Mouse (Mus musculus) kidney, embryonic 14.5 days (tissue): ENCODE data around the gene Trip10. TPM values are rescaled to one million over a fixed set of nuclear protein-coding genes. Genes with fewer than 3 reads are reported as not detected.

Source experiments
- ATAC-seq: fragments of 200-750 bp; cut with Nextera tagmentation; 2 replicates; pipeline ENCODE4 v1.8.0; 2017; ENCODE audit warnings: moderate number of reproducible peaks, mild to moderate bottlenecking, moderate TSS enrichment, moderate library complexity; ENCODE audit not compliant: low FRiP score, low TSS enrichment
- H3K27ac ChIP-seq: fragments of 300-500 bp; sonication (generic); 2 replicates; pipeline ENCODE4 v1.5.1; 2014; ENCODE audit warnings: low read depth, mild to moderate bottlenecking, low read length, moderate library complexity, mixed read lengths
- H3K27me3 ChIP-seq: fragments of 300-500 bp; sonication (generic); 2 replicates; pipeline ENCODE4 v1.6.1; 2014; ENCODE audit warnings: mild to moderate bottlenecking, low read length; ENCODE audit not compliant: control insufficient read depth, insufficient read depth
- H3K36me3 ChIP-seq: fragments of 300-500 bp; sonication (generic); 2 replicates; pipeline ENCODE4 v1.6.1; 2014; ENCODE audit warnings: low read length, mixed read lengths; ENCODE audit not compliant: control insufficient read depth, insufficient read depth
- H3K4me1 ChIP-seq: fragments of 300-500 bp; sonication (generic); 2 replicates; pipeline ENCODE4 v1.6.1; 2014; ENCODE audit warnings: low read length, mixed read lengths; ENCODE audit not compliant: control insufficient read depth, insufficient read depth
- H3K4me2 ChIP-seq: fragments of 300-500 bp; sonication (generic); replicated peaks from 2 replicates; pipeline ENCODE4 v1.6.1; 2014; ENCODE audit warnings: low read depth, mild to moderate bottlenecking, low read length
- H3K4me3 ChIP-seq: fragments of 300-500 bp; sonication (generic); 2 replicates; pipeline ENCODE4 v1.5.1; 2014; ENCODE audit warnings: mild to moderate bottlenecking, low read length
- H3K9ac ChIP-seq: fragments of 300-500 bp; sonication (generic); 2 replicates; pipeline ENCODE4 v1.6.1; 2014; ENCODE audit warnings: low read depth, mild to moderate bottlenecking, low read length, moderate library complexity
- H3K9me3 ChIP-seq: fragments of 300-500 bp; sonication (generic); 2 replicates; pipeline ENCODE4 v1.6.1; 2016; ENCODE audit warnings: low read length; ENCODE audit not compliant: control insufficient read depth
- WGBS: fragments of 180-500 bp; shearing (Covaris S2); extraction: QIAGEN DNeasy Blood & Tissue Kit; methylation state at CpG from one replicate; pipeline ENCODE4 v1.1.7; 2014; 5-methylcytosine and 5-hydroxymethylcytosine counted together
- polyA plus RNA-seq: library from polyadenylated mRNA; unstranded; fragments of >200 nt; fragmentation: Nextera tagmentation; extraction: Ambion mirVana; gene quantifications from 2 replicates; pipeline ENCODE4 v1.2.1, GENCODE M21; 2014

Gene Trip10
- polyA plus RNA-seq, 1 experiment from 2014 or later: 37.1 TPM

- 83% methylated on average over 9 of the region's 9 CpGs for WGBS
- Histone ChIP-seq H3K4me1 (no peaks in the 10 kb centered on the region), H3K27ac (no peak overlapping the region), H3K9ac (no peak overlapping the region), H3K27me3 (no peaks in the 10 kb centered on the region), H3K4me2 (no peak overlapping the region), H3K4me3 (no peak overlapping the region), H3K9me3 (no peaks in the 10 kb centered on the region), H3K36me3 (no peaks in the 10 kb centered on the region)
- no peak for ATAC-seq
Observed at GRCm38 (mm10) chr17:57290001-57290670, 40.9 kb downstream of the Trip10 start.

GRCm38 (mm10) chr17:57290671-57291055 lies 41.4 kb downstream of the Trip10 start:
- no peak overlapping the region for H3K9ac ChIP-seq
- no peak for ATAC-seq
- WGBS: 89% methylated on average over 7 of the region's 7 CpGs

GRCm38 (mm10) chr17:57292302-57292701 lies 43.0 kb downstream of the Trip10 start:
- Histone ChIP-seq H3K4me1 (no peaks in the 10 kb centered on the region), H3K4me3 (no peak overlapping the region), H3K36me3 (no peaks in the 10 kb centered on the region), H3K4me2 (no peak overlapping the region), H3K27ac (no peak overlapping the region), H3K9me3 (no peaks in the 10 kb centered on the region), H3K9ac (no peak overlapping the region), H3K27me3 (no peaks in the 10 kb centered on the region)
- 93% methylated on average over 2 of the region's 2 CpGs for WGBS
- no peak for ATAC-seq

More at GRCm38 (mm10) chr17:57290671-57291055, 41.4 kb downstream of the Trip10 start:
- Histone ChIP-seq H3K27ac (no peak overlapping the region), H3K4me1 (no peaks in the 10 kb centered on the region), H3K9me3 (no peaks in the 10 kb centered on the region), H3K4me2 (no peak overlapping the region), H3K27me3 (no peaks in the 10 kb centered on the region), H3K36me3 (no peaks in the 10 kb centered on the region), H3K4me3 (no peak overlapping the region)

- Histone ChIP-seq H3K9me3 (no peaks in the 10 kb centered on the region), H3K27me3 (no peaks in the 10 kb centered on the region), H3K27ac (no peak overlapping the region), H3K4me1 (no peaks in the 10 kb centered on the region), H3K9ac (no peak overlapping the region), H3K36me3 (no peaks in the 10 kb centered on the region), H3K4me3 (no peak overlapping the region), H3K4me2 (no peak overlapping the region)
- WGBS: 86% methylated on average over 9 of the region's 9 CpGs
- ATAC-seq: no peak
Observed at GRCm38 (mm10) chr17:57292968-57293367, 43.7 kb downstream of the Trip10 start.

GRCm38 (mm10) chr17:57295935-57296334 lies 46.7 kb downstream of the Trip10 start:
- Histone ChIP-seq H3K4me1 (no peaks in the 10 kb centered on the region), H3K9ac (no peak overlapping the region), H3K36me3 (no peaks in the 10 kb centered on the region), H3K27me3 (no peaks in the 10 kb centered on the region), H3K27ac (no peak overlapping the region), H3K9me3 (no peaks in the 10 kb centered on the region), H3K4me2 (no peak overlapping the region), H3K4me3 (no peak overlapping the region)
- 92% methylated on average over 9 of the region's 9 CpGs for WGBS
- no peak for ATAC-seq

- Histone ChIP-seq H3K9me3 (no peaks in the 10 kb centered on the region), H3K9ac (no peak overlapping the region), H3K27ac (no peak overlapping the region), H3K36me3 (no peaks in the 10 kb centered on the region), H3K4me3 (no peak overlapping the region), H3K4me1 (no peaks in the 10 kb centered on the region), H3K27me3 (no peaks in the 10 kb centered on the region), H3K4me2 (no peak overlapping the region)
- ATAC-seq: no peak
- WGBS: 83% methylated on average over 12 of the region's 12 CpGs
Observed at GRCm38 (mm10) chr17:57297040-57297439, 47.8 kb downstream of the Trip10 start.

GRCm38 (mm10) chr17:57305593-57305992 lies 56.3 kb downstream of the Trip10 start:
- Histone ChIP-seq H3K9ac (no peak overlapping the region), H3K4me1 (no peaks in the 10 kb centered on the region), H3K36me3 (no peaks in the 10 kb centered on the region), H3K4me3 (no peak overlapping the region), H3K27me3 (no peaks in the 10 kb centered on the region), H3K9me3 (0 out of 2 replicates have a peak, but pooled peaks cover 2% of the 10 kb centered on the region), H3K4me2 (no peak overlapping the region), H3K27ac (no peak overlapping the region)
- no peak for ATAC-seq
- 65% methylated on average over 4 of the region's 4 CpGs for WGBS

GRCm38 (mm10) chr17:57307074-57307473 lies 57.8 kb downstream of the Trip10 start:
- no peaks in the 10 kb centered on the region for H3K36me3 ChIP-seq
- ATAC-seq: no peak
- 0 out of 2 replicates have a peak, but pooled peaks cover 2% of the 10 kb centered on the region for H3K9me3 ChIP-seq
- WGBS: 79% methylated on average over 6 of the region's 6 CpGs
- H3K27me3 ChIP-seq: no peaks in the 10 kb centered on the region
- H3K4me2 ChIP-seq: no peak overlapping the region
- no peak overlapping the region for H3K4me3 ChIP-seq
- no peak overlapping the region for H3K9ac ChIP-seq
- no peak overlapping the region for H3K27ac ChIP-seq
- no peaks in the 10 kb centered on the region for H3K4me1 ChIP-seq

GRCm38 (mm10) chr17:57311801-57312200 lies 62.5 kb downstream of the Trip10 start:
- no peak overlapping the region for H3K4me3 ChIP-seq
- WGBS: 33% methylated on average over 13 of the region's 13 CpGs
- no peak overlapping the region for H3K9ac ChIP-seq
- no peaks in the 10 kb centered on the region for H3K9me3 ChIP-seq
- H3K4me2 ChIP-seq: no peak overlapping the region
- H3K27me3 ChIP-seq: no peaks in the 10 kb centered on the region
- no peak overlapping the region for H3K27ac ChIP-seq
- no peaks in the 10 kb centered on the region for H3K4me1 ChIP-seq
- no peak for ATAC-seq
- H3K36me3 ChIP-seq: no peaks in the 10 kb centered on the region
